Mouse (Mus musculus) adrenal gland, postnatal 10 days (tissue): ENCODE data around the gene Acp7. TPM values are rescaled to one million over a fixed set of nuclear protein-coding genes. Genes with fewer than 3 reads are reported as not detected.

Experiments
- DNase-seq: peaks from one replicate; pipeline ENCODE4 v3.0.0; 2021; ENCODE audit warnings: mixed read lengths
- total RNA-seq, 2 experiments: library from RNA; stranded (reverse); gene quantifications; 2 replicates each; pipeline ENCODE4 v1.2.3; 2021

The Acp7 gene
- total RNA-seq, 2 experiments from 2014 or later = not detected

GRCm38 (mm10) chr7:28601029-28601428 lies 30.1 kb downstream of the Acp7 start:
- peak; percentile 84 for DNase-seq

GRCm38 (mm10) chr7:28598951-28599350 lies 32.2 kb downstream of the Acp7 start:
- DNase-seq = no peak

DNA sequence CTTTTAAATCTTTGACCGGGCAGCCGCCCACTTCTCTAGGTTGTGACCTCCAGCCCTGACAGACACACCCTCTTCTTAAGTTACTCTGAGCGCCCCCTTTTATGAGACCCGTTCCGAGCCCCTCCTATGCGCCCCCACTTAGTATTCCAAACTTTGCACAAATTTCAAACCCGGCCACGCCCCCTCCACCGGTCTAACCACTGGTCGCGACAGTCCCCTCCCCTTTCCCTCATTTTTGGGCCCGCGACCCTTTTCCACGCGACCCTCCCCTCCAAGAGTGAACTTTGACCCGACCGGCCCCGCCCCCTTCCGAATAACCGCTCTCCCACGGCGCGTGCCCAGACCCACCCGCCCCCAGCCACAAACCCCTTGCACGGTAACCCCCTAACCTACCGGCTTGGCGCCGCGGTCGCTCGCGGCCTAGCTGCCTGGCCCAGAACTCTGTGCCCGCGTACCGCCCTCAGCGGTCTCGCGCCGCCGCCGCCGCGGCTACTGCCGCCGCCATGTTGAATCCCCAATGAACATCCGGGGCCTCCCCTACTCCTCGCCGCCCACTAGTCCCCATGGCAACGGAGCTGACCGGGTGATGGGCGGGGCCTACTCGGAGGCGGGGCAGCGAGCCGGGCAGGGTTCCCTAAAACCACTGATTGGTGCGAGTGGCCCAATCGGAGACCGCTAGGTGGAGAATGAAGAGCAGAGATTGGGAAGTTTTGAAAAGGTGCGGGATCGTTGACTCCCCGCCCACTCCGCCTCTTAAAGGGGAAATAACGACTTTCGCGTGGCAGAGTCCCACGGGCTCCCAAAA lies 33.3 kb downstream of the Acp7 start, which contains the start of the genes Samd4b and Pak4:
Gene Samd4b, minus strand, starts transcription at position 503 of the 805 bp plus-strand sequence.
Gene Pak4, minus strand, starts transcription at position 544 of the 805 bp plus-strand sequence.
- peak; percentile 100 for DNase-seq

DNA sequence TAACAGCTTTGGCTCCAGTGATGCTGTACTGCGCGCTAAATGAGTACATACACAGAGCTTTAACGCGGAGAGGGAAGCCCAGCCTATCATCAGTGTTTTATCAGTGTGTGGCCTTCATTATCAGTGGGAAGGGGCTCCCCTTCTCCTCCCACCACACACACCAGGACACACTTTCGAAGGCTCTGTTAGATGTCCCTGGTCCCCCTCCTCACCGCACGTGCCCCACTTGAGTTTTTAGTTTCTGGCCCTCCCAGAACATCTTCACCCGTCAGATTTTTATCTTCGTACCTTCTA lies 33.9 kb downstream of the Acp7 start:
- no peak for DNase-seq

GRCm38 (mm10) chr7:28596436-28597276 lies 34.5 kb downstream of the Acp7 start:
- peak; percentile 75 for DNase-seq

GRCm38 (mm10) chr7:28595751-28596435 lies 35.2 kb downstream of the Acp7 start:
- peak; percentile 71 for DNase-seq

DNA sequence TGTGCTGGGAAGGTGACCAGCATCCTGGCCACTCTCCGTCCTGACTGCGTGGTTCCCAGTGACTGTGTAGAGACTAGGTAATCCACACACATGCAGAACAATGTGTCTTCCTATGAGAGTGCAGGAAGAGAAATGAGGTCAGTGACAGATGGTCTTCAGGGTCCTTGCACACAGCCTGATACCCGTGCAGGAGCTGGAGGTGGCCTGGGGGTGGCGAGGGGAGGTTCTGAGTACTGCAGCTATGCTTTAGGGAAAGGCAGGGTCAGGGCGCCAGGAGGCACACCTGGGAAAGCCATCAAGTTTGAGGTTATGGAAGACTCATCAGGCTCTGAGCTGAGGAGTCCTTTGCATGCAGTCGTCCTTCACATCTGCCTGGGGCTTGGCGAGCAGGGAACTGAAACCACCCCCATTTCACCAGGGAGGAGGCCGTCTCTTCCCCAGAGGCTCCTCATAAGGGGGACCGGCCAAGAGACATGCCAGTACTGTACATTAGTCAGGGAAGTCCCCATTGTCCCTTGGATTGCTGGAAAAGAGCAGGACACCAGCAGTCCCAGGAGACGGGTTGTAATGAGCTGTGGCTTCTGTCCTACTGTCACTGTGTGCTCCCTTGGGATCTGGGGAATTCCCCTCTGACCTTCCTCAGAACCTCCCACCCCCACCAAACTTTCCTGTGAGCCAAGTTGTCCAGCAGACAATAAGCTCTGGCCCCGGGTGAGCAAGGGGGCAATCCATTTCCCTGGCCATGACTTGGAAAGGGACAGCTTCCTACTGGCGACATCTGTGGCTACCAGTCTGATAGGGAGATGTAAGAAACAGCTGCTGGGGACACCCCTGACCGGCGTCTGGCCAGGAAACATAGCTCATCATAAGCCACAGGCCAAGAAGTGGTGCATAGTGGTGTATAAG lies 37.7 kb downstream of the Acp7 start:
- peak; percentile 59 for DNase-seq

- DNase-seq = no peak
Observed at GRCm38 (mm10) chr7:28591862-28592261, 39.3 kb downstream of the Acp7 start.

DNA sequence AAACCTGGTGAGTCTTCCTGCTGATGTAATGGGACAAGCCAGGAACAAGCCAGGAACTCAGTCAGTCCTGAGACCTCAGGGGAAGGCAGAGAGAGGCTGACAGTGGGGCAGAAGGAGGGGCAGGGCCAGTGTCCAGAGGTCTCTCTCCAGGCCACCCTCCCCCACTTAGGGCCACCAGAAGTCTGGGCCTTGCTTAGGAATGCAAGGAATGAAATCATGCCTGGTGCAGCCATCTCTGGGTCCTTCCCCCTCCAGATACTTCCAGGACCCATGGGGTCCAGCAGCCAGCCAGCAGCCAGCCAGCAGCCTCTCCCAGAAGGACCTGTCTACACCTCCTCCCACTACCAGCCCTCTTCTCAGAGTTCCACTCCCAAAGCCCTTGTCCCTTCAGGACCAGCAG lies 43.5 kb downstream of the Acp7 start:
- no peak for DNase-seq

GRCm38 (mm10) chr7:28586663-28587411 lies 44.3 kb downstream of the Acp7 start:
- DNase-seq = peak; percentile 81

GRCm38 (mm10) chr7:28585001-28585400 lies 46.1 kb downstream of the Acp7 start:
- DNase-seq = no peak

- no peak for DNase-seq
Observed at GRCm38 (mm10) chr7:28584468-28584867, 46.7 kb downstream of the Acp7 start.

- DNase-seq = no peak
Observed at GRCm38 (mm10) chr7:28583570-28584344, 47.4 kb downstream of the Acp7 start.

DNA sequence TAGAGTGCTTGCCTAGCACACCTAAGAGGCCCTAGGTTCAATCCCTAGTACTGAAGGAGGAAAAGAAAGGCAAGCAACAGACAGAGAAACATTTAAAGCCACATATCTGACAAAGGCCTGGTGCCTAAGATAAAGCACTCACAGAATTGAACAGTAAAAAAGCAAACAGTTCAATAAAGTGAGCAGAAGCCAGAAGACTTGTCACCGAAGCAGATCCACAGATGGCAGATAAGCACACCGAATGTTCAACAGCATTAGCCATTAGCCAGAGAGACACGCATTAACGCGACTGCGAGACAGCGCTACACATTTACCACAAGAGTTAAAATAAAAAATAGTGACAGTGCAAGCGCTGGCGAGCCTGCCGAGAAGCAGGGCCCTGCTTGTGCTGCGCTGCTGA lies 48.3 kb downstream of the Acp7 start:
- DNase-seq = no peak

- no peak for DNase-seq
Observed at GRCm38 (mm10) chr7:28581721-28582120, 49.4 kb downstream of the Acp7 start.

DNA sequence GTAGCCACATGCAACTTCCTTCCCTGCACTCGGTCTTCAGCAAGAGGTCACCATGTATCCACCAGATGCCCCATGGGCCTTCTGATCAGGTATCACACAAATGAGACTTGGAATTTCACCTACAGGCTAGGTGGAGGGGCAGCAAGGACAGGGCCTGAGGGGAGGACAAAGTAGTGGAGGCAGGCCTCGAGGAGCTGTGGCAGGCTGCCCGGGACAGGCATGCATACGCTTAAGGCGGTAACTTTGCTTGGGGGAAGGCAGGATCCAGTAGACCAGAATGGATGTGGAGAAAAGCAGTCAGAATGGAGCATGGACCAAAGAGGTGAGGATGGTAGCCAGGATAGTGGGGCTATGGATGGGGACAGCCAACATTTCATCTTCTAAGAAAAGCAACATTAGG lies 51.3 kb downstream of the Acp7 start:
- no peak for DNase-seq

DNA sequence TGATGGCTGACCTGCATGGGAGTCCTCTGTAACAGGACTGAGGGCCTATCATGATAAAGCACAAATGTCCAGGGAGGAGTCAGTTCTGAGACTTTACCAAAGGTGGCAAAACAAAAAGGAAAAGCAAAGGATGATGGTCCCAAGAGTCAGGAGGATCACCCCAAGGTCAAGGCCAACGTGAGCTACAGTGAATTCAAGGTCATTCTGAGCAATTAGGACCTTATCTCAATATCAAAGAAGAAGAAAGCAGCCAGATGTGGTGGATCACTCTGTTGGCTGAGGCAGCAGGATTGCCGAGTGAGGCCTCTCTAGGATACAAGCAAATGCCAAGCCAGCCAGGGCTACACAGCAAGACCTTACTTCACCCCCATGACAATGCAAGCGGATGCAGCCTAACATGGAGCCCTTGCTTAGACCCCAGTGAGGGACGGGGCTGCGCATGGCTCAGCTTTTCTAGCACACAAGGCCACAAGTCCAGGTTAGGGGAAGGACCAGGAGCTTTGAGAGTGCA lies 52.5 kb downstream of the Acp7 start:
- DNase-seq = peak; percentile 37

DNA sequence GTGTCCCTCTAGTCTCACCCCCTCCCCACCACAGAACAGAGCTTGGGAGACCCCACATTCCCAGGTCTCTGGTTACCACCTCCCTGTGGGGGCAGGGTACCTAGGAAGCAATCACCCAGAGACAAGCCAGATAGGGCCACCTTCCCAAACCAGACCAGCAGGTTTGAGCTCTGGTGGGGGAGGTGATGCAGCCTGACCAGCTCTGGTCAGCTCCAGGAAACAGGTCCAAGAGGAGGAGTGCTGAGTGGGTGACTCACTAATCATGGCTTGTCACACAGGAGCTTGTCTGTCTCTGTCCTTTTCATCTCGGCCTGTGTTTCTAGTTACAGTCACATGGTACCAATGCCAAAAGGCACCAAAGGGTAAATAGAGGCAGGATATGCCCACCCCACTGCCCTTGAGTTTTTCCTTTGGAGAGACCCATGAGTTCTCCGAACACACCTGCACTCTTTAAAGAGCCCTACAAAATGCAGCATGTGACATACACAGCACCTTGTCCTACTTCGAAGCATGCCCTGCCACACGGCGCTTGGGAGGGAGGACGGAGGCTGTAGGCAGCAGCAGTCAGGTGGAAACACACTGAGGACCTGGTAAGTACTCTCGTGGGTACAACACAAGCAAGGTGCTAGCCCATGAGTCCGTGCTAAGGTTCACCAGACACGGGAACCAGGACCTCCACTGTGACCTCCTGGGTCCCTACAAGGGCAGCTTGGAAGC lies 53.1 kb downstream of the Acp7 start:
- peak; percentile 42 for DNase-seq

DNA sequence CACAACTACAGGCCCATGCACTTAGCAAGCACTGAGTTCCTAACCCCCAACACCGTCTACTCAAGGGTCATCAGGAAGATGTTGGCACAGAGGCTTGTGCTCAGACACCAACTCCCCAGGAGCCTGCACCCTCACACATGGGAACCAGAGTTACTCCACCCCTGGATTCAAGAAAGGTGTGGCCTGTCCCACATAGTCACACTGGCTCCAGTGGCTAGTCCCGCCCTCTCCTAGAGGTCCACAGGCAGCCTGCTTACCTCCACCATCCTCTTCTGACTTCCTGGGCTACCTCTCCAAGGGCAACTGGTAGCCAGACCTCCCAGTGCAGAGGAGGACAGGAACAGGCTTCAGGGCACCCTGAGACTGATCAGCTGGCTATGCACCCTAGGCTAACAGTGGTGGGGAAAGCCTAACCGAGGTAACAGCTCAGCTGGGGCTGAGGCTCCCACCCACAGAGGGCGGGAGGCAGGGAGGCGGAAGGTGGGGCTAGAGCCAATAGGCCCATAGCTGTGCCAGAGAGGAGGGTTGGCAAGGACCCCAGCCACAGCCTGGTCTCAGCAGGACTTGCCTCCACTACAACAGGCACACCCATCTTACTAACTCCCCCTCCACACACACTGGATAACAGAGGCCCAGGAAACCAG lies 54.7 kb downstream of the Acp7 start:
- peak; percentile 54 for DNase-seq
